Mouse (Mus musculus) right cerebral cortex, adult 18-20 months (tissue): ENCODE measurements around the gene Crtac1.

ENCODE experiments used
- DNase-seq: peaks from one replicate; pipeline ENCODE4 v3.0.0; 2022; ENCODE audit warnings: mixed read lengths

Gene Crtac1

DNA sequence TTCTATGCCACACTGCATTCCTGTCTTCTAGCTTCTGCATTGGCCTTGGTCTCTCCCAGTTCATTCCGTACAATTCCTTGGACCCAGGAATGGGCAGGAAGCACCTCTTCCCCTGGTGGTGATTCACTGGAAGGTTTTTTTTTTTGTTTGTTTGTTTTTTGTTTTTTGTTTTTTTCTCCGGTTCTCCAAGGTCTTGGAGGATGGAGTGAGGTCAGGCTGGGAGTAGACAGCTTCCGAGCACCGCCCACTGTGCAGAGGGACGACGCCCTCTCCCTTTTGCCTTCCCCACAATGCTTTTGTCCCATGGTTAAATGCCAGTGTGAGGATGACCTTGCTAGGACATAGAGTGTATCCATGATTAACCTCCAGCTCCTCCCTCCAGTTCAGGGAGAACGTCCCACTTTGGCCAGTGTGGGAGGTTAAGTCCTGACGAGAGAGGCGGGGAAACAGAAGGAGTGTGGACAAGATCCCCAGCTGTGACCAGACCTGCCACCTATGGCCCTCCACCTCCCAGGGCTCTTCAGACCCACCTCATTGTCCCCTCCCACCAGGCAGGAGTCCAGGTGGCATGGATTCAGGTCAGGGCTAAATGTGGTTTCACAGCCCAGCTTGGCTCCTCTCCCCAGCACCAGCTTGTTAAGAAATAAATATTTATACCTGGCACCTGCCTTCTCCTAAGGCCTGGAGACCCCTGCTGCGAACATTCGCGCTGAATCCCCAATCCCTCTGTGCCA, 109.1 kb downstream of the Crtac1 start:
- DNase-seq: no peak

- no peak for DNase-seq
Measured at GRCm38 (mm10) chr19:42321936-42322335, 109.6 kb downstream of the Crtac1 start.

- DNase-seq: peak; percentile 68
Measured at GRCm38 (mm10) chr19:42317648-42318425, 113.7 kb downstream of the Crtac1 start.

GRCm38 (mm10) chr19:42316998-42317397, 114.6 kb downstream of the Crtac1 start:
- peak; percentile 64 for DNase-seq

DNA sequence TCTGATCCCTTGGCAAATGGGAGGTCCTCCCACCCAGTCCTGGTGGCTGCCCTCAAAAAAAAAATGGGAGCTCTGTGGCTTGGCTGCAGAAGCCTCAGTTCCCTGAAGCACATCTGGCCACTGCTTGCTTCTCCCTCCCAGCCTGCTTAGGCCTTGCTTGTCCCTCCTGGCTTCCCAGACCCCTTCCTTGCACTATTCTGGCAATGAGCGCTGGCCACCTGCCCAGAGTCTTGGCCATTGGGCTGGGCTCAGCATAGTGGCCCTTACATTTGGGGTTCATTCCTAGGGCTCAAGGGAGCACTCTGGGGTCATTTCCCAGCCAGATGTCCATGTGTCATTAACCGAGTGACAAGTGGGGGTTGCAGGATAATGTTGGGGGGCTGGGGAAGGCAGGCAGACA, 115.1 kb downstream of the Crtac1 start:
- DNase-seq: peak; percentile 44

GRCm38 (mm10) chr19:42315914-42316313, 115.7 kb downstream of the Crtac1 start:
- peak; percentile 87 for DNase-seq

- no peak for DNase-seq
Measured at GRCm38 (mm10) chr19:42315070-42315679, 116.4 kb downstream of the Crtac1 start.

DNA sequence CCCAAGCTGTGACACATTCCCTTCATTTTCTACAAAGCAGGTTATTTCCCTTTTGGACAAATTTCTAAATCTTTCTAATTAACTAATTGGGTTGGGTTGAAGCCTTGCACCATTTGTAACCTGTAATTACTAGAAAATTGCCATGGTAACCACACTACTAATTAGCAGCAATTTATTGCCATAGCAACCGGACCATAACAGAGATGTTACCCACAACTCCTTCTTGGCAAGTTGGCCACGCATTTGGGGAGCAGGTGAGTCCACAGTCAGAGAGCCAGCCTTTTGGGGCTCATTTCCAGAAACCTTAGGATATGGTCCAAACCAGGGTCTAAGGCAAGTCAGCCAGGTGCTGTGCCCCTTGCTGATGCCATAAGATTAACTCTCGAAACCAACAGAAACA, 119.4 kb downstream of the Crtac1 start:
- DNase-seq: no peak

DNA sequence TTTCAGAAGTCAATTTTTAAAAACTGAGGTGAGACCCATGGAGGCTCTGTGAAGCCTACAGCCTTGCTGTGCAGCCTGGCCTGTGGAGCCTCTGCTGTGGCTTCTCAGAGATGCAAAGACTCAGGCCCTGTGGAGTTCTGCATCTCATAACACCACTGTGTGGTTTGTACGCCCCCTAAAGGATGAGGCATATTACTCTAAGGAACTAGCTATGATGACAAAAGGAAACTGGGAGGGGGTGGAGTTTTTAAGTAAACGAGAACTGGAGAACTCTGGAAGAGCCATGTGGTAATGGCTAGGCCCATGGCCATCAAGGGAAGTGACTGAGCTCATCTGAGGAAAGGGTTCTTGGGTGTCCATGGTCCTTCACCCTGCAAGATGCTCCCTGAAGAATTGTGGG, 120.3 kb downstream of the Crtac1 start:
- no peak for DNase-seq

DNA sequence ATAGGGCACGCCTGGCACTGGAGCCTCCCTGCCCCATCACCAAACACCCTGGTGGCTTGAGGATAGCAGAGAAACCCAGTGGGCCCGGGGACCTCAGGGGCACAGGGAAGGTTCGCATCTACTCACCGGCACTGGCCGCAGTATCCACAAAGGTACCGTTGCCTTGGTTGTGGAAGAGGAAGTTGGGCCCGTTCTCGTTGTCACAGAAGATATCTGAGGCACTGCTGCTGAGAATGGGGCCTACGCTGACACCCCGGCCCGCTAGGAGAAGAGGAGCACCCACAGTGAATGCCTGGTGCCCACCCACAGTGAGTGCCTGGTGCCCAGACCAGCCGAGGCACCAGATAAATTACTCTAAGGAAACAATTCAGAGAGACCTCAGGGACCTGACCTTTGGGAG, 122.7 kb downstream of the Crtac1 start:
- no peak for DNase-seq

DNA sequence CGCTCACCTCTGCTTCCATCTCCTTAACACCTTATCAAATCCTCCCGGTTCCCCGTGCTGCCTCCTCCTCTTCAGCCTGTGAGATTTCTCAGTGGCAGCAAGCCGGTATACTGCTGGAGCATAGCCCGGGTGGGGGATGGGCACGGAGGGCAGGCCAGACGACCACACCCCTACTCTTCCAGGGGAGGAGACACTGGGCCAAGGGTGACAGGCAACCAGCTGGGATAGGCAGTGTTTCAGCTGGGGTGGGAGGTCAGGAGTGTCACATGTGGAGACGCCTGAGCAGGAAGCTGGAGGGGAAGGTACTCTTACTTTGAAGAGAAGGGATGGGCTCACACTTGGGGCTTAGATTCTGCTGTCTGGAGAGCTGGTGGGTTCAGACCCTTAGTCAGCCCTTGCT, 124.6 kb downstream of the Crtac1 start:
- no peak for DNase-seq

DNA sequence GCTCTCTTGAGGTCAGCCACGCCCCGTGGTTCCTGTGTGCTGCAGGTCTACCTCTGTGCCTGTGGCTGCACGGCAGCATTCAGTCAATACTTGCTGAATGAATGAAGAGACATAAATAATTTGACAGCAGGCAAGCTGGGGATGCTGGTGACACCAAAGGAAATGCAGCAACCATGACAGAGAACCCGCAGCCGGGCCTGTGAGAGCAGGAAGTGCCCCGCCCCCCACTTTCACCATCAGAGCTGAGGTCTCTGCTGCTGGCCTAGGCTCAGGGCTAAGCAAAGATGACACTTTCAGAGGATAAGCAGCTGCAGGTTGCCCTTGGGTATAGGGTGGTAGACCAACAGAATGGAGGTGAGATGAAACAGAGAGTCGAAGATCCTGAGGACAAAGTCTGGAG, 125.4 kb downstream of the Crtac1 start:
- no peak for DNase-seq

- DNase-seq: no peak
Measured at GRCm38 (mm10) chr19:42305746-42306145, 125.8 kb downstream of the Crtac1 start.

GRCm38 (mm10) chr19:42304506-42304905, 127.1 kb downstream of the Crtac1 start:
- no peak for DNase-seq

DNA sequence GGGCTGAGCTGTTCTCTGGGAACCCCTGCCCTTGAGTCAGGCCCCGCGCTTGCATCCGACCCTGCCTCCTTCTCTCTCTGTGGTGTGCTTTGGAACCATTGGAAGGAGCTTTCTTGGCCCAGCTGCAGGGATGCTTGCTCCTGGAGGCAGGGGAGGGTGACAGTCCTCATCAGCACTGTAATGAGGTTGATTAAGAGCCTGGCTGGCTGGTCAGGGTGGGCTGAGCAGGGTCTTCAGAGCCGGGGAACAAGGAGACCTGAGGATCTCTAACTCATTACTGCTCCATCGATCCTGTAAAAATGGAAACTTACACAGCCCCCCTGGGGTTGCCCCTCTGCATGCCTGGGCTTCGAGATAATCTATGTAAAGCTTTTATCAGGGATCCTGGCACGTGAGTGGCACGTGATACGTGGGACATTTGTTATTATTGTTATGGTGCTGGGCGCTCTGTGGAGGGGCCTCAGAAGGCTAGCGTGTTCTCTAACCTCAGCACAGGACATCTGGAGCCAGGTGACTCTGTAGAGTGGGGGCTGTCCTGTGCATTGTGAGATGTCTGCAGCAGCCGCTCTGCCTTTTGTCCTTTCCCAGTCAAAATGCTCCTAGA, 128.3 kb downstream of the Crtac1 start:
- no peak for DNase-seq

DNA sequence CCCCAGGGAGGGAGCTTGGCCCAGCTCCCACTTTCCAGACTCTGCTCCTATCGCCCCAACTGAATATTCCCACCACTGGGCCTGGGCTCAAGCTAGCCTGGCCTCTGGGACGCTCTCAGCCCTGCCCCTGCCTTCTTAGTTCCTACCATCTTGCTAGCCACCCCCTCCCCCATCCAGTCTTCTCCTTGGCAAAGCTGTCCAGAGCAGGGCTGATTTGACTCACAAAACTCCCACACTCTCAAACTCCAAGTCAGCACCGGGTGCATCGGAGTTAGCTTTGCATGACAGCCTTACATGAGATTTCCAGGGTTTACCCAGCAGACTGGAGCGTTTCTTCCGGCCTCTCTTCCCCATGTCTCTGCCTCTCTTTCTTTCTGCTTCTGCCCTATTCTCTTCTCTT, 138.4 kb downstream of the Crtac1 start:
- DNase-seq: peak; percentile 38

GRCm38 (mm10) chr19:42292106-42292505, 139.5 kb downstream of the Crtac1 start:
- no peak for DNase-seq

DNA sequence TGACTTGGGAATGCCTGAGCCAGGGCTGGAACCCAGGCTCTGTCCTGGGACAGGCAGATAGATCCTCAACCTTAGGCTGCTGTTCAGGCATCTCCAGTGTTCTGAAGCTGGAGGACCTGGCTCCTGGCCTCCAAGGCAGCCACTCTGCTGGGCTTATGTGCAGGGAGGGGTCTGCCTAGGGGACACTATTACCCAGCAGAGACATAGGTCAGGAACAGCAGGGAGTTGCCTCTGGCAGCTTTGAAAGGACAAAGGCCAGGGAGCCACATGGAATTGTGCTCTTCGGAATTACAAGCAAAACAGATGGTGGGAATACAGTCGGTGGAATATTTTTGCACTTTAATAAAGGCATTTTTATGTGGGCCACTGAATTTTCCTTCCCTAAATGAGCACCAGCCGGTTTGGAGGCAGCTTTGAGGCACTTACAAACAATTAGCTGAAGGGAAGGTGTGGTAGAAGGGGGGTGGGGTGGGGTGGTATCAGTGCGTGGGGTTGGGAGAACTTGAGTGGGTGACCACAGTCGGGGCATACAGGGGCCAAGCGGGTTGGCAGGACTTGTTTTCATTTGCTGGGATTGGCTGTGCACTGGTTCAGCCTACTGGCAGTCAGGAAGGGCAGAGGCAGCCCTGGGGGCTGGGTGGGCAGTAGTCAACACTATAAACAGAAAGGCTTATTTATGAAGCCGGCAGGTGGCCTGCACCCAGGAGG, 140.5 kb downstream of the Crtac1 start:
- peak; percentile 39 for DNase-seq

- DNase-seq: no peak
Measured at GRCm38 (mm10) chr19:42288361-42288760, 143.2 kb downstream of the Crtac1 start.

DNA sequence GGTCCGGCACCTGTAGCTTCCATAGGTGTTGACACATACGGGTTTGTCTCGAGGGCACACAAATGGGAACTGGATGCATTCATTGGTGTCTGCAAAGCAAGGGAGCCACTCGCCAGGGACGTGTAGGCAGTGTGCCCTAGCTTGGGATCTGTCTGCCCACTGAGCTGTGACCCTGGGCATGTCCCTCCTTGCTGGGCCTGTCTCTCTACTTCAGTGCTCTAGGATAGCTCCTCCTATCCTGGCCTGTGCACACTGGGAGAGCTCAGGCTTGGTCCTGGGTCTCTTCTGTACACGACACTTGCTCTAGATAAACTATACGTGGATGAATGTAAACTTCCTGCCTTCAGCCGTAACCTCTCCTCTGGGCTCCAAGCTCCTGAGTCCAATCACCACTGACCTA, 147.4 kb downstream of the Crtac1 start:
- DNase-seq: no peak

DNA sequence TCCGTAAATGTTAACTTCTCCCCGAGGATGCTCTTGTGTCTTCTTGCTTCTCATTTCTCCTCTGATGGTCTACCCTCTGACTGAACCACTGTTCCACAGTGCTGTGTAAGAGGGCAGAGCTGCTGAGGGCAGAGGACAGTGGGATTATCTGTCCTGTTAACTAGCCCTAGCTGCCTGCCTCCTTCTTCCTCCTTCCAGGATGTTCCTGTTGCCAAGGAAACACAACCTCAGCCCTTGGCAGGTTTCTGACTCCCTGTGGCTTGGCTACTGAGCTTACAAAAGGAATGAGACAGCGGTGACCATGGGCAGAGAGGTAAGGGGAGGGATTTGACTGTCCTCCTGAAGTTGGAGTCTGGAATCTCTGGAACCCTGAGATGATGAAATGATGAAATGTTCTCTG, 152.0 kb downstream of the Crtac1 start:
- DNase-seq: no peak

DNA sequence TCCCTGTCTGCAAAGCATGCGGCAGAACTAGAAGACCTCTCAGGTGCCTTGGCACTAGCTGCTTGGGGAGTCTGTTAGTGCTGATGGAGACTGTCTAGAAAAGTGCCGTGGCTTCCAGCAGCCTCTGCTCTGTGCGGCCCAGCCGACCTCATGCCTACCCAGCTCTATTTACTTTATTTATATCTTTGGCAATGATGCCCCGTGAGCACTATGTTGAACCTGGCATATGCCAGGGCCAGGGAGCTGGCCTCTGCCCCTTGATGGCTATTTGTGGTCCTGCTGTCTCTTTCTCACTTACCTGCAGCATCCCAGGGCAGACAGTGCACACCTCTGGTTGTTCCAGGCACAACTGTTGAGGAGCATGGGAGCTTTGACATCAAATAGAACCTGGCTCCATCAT, 153.1 kb downstream of the Crtac1 start:
- no peak for DNase-seq

- no peak for DNase-seq
Measured at GRCm38 (mm10) chr19:42277288-42277687, 154.3 kb downstream of the Crtac1 start.
